Mouse (Mus musculus) heart, adult 18-20 months (tissue): ENCODE data around the gene Sec31a. TPM values are rescaled to one million over a fixed set of nuclear protein-coding genes. Genes with fewer than 3 reads are reported as not detected.

Experiments used
- DNase-seq, 2 experiments: peaks; one replicate each; pipeline ENCODE4 v3.0.0; 2021 to 2022; ENCODE audit warnings: mixed read lengths in 1 of 2
- total RNA-seq, 2 experiments: library from RNA; stranded (reverse); gene quantifications; 2 replicates each; pipeline ENCODE4 v1.2.3; 2021

The Sec31a gene
- total RNA-seq, 2 experiments from 2014 or later: 93.5 to 101 TPM

- DNase-seq: no peak
Observed at GRCm38 (mm10) chr5:100410281-100410680, 5.8 kb downstream of the Sec31a start.

GRCm38 (mm10) chr5:100408485-100408884 is 7.5 kb downstream of the Sec31a start:
- DNase-seq: no peak

- no peak for DNase-seq
Observed at GRCm38 (mm10) chr5:100396753-100397152, 19.3 kb downstream of the Sec31a start.

- DNase-seq: peak in 1 of 2 experiments; percentile 21
Observed at GRCm38 (mm10) chr5:100393681-100394080, 22.4 kb downstream of the Sec31a start.

GRCm38 (mm10) chr5:100392436-100392955 is 23.5 kb downstream of the Sec31a start:
- DNase-seq: no peak

- DNase-seq: no peak
Observed at GRCm38 (mm10) chr5:100383782-100384510, 32.1 kb downstream of the Sec31a start.

GRCm38 (mm10) chr5:100381094-100381493 is 34.9 kb downstream of the Sec31a start:
- DNase-seq: no peak

GRCm38 (mm10) chr5:100380277-100380676 is 35.8 kb downstream of the Sec31a start:
- no peak for DNase-seq

GRCm38 (mm10) chr5:100378981-100379380 is 37.1 kb downstream of the Sec31a start:
- DNase-seq: peak in 1 of 2 experiments; percentile 14

GRCm38 (mm10) chr5:100378211-100378610 is 37.8 kb downstream of the Sec31a start:
- no peak for DNase-seq

GRCm38 (mm10) chr5:100377376-100377775 is 38.7 kb downstream of the Sec31a start:
- DNase-seq: no peak

- DNase-seq: no peak
Observed at GRCm38 (mm10) chr5:100374703-100375102, 41.3 kb downstream of the Sec31a start.

- DNase-seq: peak; percentile 30 to 50
Observed at GRCm38 (mm10) chr5:100373952-100374351, 42.1 kb downstream of the Sec31a start.

GRCm38 (mm10) chr5:100370919-100371318 is 45.1 kb downstream of the Sec31a start:
- DNase-seq: no peak

GRCm38 (mm10) chr5:100369825-100370459 is 46.1 kb downstream of the Sec31a start:
- DNase-seq: peak; percentile 68 to 77

GRCm38 (mm10) chr5:100369093-100369492 is 46.9 kb downstream of the Sec31a start:
- peak; percentile 22 to 47 for DNase-seq

GRCm38 (mm10) chr5:100368527-100368926 is 47.5 kb downstream of the Sec31a start:
- no peak for DNase-seq

GRCm38 (mm10) chr5:100367051-100367450 is 49.0 kb downstream of the Sec31a start:
- no peak for DNase-seq

- DNase-seq: no peak
Observed at GRCm38 (mm10) chr5:100360296-100360695, 55.7 kb downstream of the Sec31a start.

- no peak for DNase-seq
Observed at GRCm38 (mm10) chr5:100358334-100358733, 57.7 kb downstream of the Sec31a start.

- no peak for DNase-seq
Observed at GRCm38 (mm10) chr5:100354644-100355043, 61.4 kb downstream of the Sec31a start.

- DNase-seq: no peak
Observed at GRCm38 (mm10) chr5:100352986-100353848, 62.8 kb downstream of the Sec31a start.
